Mouse (Mus musculus): ENCODE measurements at regions not wholly inside any gene's neighbourhood (a gene's known extent, or its start where the extent isn't known, plus 50 kb on each side); places are given as distances from the start of the nearest gene placed in this dataset.

DNA sequence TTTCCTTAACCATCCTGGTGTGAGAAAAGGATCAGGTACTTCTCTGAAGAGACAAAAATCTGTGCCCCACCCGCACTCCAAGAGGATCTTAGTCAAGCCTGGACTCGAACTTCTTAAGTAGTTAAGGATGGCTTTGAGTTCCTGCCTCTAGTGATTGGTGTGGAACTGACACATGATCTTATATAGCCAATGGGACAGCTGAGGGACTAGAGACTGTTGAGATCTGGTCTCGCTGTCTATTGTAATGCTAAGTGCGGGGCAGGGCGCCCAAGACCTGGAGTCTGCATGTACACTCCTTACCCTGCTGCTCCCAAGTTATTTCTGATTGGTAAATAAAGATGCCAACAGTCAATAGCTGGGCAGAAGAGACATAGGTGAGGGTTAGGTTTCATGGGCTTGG lies 55.3 kb upstream of the Slc30a5 start:
- Histone ChIP-seq H3K9ac (ENCODE audit: low read depth, low read length) (no peak overlapping the region), H3K36me3 (ENCODE audit: control insufficient read depth, insufficient read depth, low read length) (no peaks in the 10 kb centered on the region), H3K27ac (ENCODE audit: low read depth, low read length) (no peak overlapping the region), H3K4me2 (no peak overlapping the region), H3K4me1 (ENCODE audit: control insufficient read depth, insufficient read depth, low read length) (no peaks in the 10 kb centered on the region), H3K4me3 (ENCODE audit: low read depth, low read length) (no peak overlapping the region), H3K9me3 (replicated peaks; ENCODE audit: control insufficient read depth, low read length) (no peaks in the 10 kb centered on the region), H3K27me3 (ENCODE audit: control insufficient read depth, insufficient read depth, low read length) (peaks cover 2% of the 10 kb centered on the region; the same call in 1 of the 2 replicates)
- no peak for ATAC-seq (replicated peaks; ENCODE audit: insufficient number of reproducible peaks, low FRiP score, low TSS enrichment)
- 76% methylated on average over 5 of the region's 5 CpGs for WGBS (ENCODE audit: insufficient replicate concordance)

DNA sequence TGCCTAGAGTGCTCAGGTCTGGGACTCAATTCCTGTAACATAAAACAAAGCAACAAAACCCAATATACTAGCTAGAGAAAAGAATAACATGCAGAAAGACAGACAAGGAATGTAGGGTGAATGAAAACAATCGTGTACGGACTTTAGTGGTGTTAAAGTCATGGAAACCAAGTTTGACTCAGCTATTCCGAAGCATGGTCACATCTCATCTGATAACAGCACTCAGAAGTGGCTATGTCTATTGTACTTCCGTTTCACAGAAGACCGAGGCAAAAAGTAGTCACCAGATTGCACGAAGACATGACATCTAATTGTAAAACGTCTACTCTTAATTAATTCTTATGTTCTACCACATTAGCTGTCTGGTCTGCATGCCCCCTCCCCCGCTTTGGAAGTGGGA lies 50.5 kb upstream of the Slc30a5 start:
- no peaks in the 10 kb centered on the region for H3K4me1 ChIP-seq (ENCODE audit: control insufficient read depth, insufficient read depth, low read length)
- H3K9me3 ChIP-seq (replicated peaks; ENCODE audit: control insufficient read depth, low read length) = no peaks in the 10 kb centered on the region
- no peaks in the 10 kb centered on the region for H3K36me3 ChIP-seq (ENCODE audit: control insufficient read depth, insufficient read depth, low read length)
- no peaks in the 10 kb centered on the region for H3K27me3 ChIP-seq (ENCODE audit: control insufficient read depth, insufficient read depth, low read length)
- H3K4me2 ChIP-seq = no peak overlapping the region
- 69% methylated on average over 8 of the region's 8 CpGs for WGBS (ENCODE audit: insufficient replicate concordance)
- ATAC-seq (replicated peaks; ENCODE audit: insufficient number of reproducible peaks, low FRiP score, low TSS enrichment) = no peak
- no peak overlapping the region for H3K9ac ChIP-seq (ENCODE audit: low read depth, low read length)
- H3K4me3 ChIP-seq (ENCODE audit: low read depth, low read length) = no peak overlapping the region
- H3K27ac ChIP-seq (ENCODE audit: low read depth, low read length) = no peak overlapping the region
